Mouse (Mus musculus) kidney, adult 2 months (tissue): ENCODE measurements at regions not wholly inside any gene's neighbourhood (a gene's known extent, or its start where the extent isn't known, plus 50 kb on each side); places are given as distances from the start of the nearest gene placed in this dataset.

Source experiments
- CTCF ChIP-seq: fragments of 200-500 bp; conservative IDR thresholded peaks from 2 replicates; pipeline ENCODE4 v1.5.1; 2011; ENCODE audit warnings: low read depth, mild to moderate bottlenecking, control low read depth, low read length, moderate library complexity, mixed read lengths; ENCODE audit not compliant: insufficient read depth, insufficient read length
- POLR2A ChIP-seq: fragments of 200-500 bp; IDR thresholded peaks from one replicate; pipeline ENCODE4 v1.6.1; 2011; ENCODE audit warnings: low read depth, low read length, control low read depth

DNA sequence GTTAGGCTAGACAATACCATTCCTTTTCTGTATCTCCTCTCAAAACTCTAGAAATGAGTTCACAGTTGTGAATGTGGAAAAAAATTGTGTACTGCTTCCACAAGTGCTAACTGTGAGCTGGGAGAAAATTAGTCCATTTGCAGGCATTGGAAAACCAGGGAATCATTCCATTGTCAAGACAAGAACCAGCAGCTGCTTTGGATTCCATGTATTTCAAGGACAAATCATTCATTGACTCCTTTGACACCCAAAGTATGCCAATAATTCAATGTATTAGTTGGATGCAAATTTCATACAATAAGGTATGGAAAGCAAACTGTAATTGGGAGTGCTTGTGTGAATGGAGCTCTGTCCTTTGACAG, 268.3 kb downstream of the Rfpl4b start:
- TF ChIP-seq POLR2A (no peak), CTCF (no peak)
